Comparison of ENCODE assay signal across 10 mouse cellular contexts in genomic region chr8:12395071-12396031, GRCm38 (mm10). TPM values are rescaled to one million over a fixed set of nuclear protein-coding genes. Genes with fewer than 3 reads are reported as not detected.
DNase-seq lines count a peak whose midpoint lies in the region; ATAC-seq and TF ChIP-seq lines count a peak whose summit lies in the region.
"Had no signal": no experiment of that assay in that cellular context is flagged by ENCODE, and none has a peak within 500 bp of the region (broad histone marks: within the 10 kb centered on the region; RNA-seq: fewer than 3 reads in every experiment).

Gene Sox1, plus strand, starts transcription at chr8:12395295.

- H3K4me3 ChIP-seq in ES-Bruce4 (ENCODE audit: low read depth, low read length): peak within 1 kb of the TSS; percentile 77
- peak within 1 kb of the TSS; percentile 39 for H3K4me3 ChIP-seq in embryonic facial prominence, embryonic 14.5 days (ENCODE audit: low read depth, low read length)
- peak within 1 kb of the TSS; percentile 41 for H3K4me3 ChIP-seq in intestine, embryonic 16.5 days (ENCODE audit: low read length)
- H3K4me3 ChIP-seq in liver, embryonic 15.5 days (replicated peaks): peak within 1 kb of the TSS; percentile 23; the same call in 1 of the 2 replicates
- H3K4me3 ChIP-seq in small intestine, adult 2 months (ENCODE audit: low read depth, low read length): peak within 1 kb of the TSS; percentile 29; the same call in 1 of the 2 replicates
- H3K4me3 ChIP-seq: erythroblast, embryonic 14.5 days had no signal

- ATAC-seq in embryonic facial prominence, embryonic 14.5 days (ENCODE audit: low read depth): peak; percentile 82
- peak; percentile 51 for ATAC-seq in intestine, embryonic 16.5 days
- no peak for ATAC-seq in liver, embryonic 15.5 days (ENCODE audit: insufficient read depth)

- 0% methylated on average over 48 of the region's 89 CpGs for WGBS in embryonic facial prominence, embryonic 14.5 days
- under 1% methylated on average over 75 of the region's 89 CpGs for WGBS in intestine, embryonic 16.5 days
- under 1% methylated on average over 88 of the region's 89 CpGs for WGBS in liver, embryonic 15.5 days (ENCODE audit: insufficient replicate concordance)
- WGBS in small intestine, adult 2 months: 1% methylated on average over 85 of the region's 89 CpGs

- peak within 1 kb of the TSS; percentile 89 for H3K9ac ChIP-seq in ES-Bruce4 (ENCODE audit: low read depth, poor library complexity, severe bottlenecking)
- H3K9ac ChIP-seq in embryonic facial prominence, embryonic 14.5 days (ENCODE audit: low read depth, low read length): no peak within 1 kb of the TSS
- no peak within 1 kb of the TSS for H3K9ac ChIP-seq in intestine, embryonic 16.5 days (ENCODE audit: low read depth, low read length)
- no peak within 1 kb of the TSS for H3K9ac ChIP-seq in liver, embryonic 15.5 days

- TF ChIP-seq POLR2A in ES-Bruce4 (IDR thresholded peaks at IDR 0.05; ENCODE audit: insufficient read depth, low read length): no peak
- no peak for TF ChIP-seq POLR2A in small intestine, adult 2 months (IDR thresholded peaks at IDR 0.05; ENCODE audit: low read depth, low read length)

- H3K9me3 ChIP-seq in ES-Bruce4 (replicated peaks; ENCODE audit: control insufficient read depth, insufficient read depth, low read length, poor library complexity, severe bottlenecking): no peaks in the 10 kb centered on the region
- H3K9me3 ChIP-seq in embryonic facial prominence, embryonic 14.5 days (ENCODE audit: control insufficient read depth, low read length): no peaks in the 10 kb centered on the region
- H3K9me3 ChIP-seq in intestine, embryonic 16.5 days (ENCODE audit: control insufficient read depth, low read length): no peaks in the 10 kb centered on the region
- H3K9me3 ChIP-seq in liver, embryonic 15.5 days (replicated peaks): no peaks in the 10 kb centered on the region

- H3K4me1 ChIP-seq in ES-Bruce4 (ENCODE audit: control insufficient read depth, insufficient read depth, low read length): no peaks in the 10 kb centered on the region
- no peaks in the 10 kb centered on the region for H3K4me1 ChIP-seq in embryonic facial prominence, embryonic 14.5 days (ENCODE audit: control insufficient read depth, insufficient read depth, low read length)
- peaks cover 14% of the 10 kb centered on the region for H3K4me1 ChIP-seq in intestine, embryonic 16.5 days (ENCODE audit: control insufficient read depth, insufficient read depth, low read length)
- H3K4me1 ChIP-seq in liver, embryonic 15.5 days (replicated peaks): no peaks in the 10 kb centered on the region; the same call in 1 of the 2 replicates
- H3K4me1 ChIP-seq in small intestine, adult 2 months (ENCODE audit: control insufficient read depth, insufficient read depth, insufficient read length, low read length): peaks cover 2% of the 10 kb centered on the region; the same call in 1 of the 2 replicates

- no peaks in the 10 kb centered on the region for H3K36me3 ChIP-seq in ES-Bruce4 (ENCODE audit: control insufficient read depth, insufficient read depth, low read length, poor library complexity, severe bottlenecking)
- no peaks in the 10 kb centered on the region for H3K36me3 ChIP-seq in embryonic facial prominence, embryonic 14.5 days (ENCODE audit: control insufficient read depth, insufficient read depth, low read length)
- no peaks in the 10 kb centered on the region for H3K36me3 ChIP-seq in intestine, embryonic 16.5 days (ENCODE audit: control insufficient read depth, insufficient read depth, low read length)
- no peaks in the 10 kb centered on the region for H3K36me3 ChIP-seq in liver, embryonic 15.5 days (replicated peaks)
- H3K36me3 ChIP-seq in small intestine, adult 2 months (ENCODE audit: control insufficient read depth, insufficient read depth, low read length): no peaks in the 10 kb centered on the region

- no peak for TF ChIP-seq EP300 in ES-Bruce4 (IDR thresholded peaks at IDR 0.05; ENCODE audit: insufficient read depth, low read depth, low read length)

- no peak for TF ChIP-seq CTCF in ES-Bruce4 (IDR thresholded peaks at IDR 0.05; ENCODE audit: low read depth, low read length)
- TF ChIP-seq CTCF in small intestine, adult 2 months (IDR thresholded peaks at IDR 0.05; ENCODE audit: extremely low read depth, insufficient read length, insufficient replicate concordance, low read depth, low read length): no peak

- H3K4me2 ChIP-seq in embryonic facial prominence, embryonic 14.5 days (ENCODE audit: low read depth, low read length): peak within 1 kb of the TSS; percentile 67
- H3K4me2 ChIP-seq in intestine, embryonic 16.5 days (ENCODE audit: low read depth, low read length): peak within 1 kb of the TSS; percentile 52
- H3K4me2 ChIP-seq in liver, embryonic 15.5 days: peak within 1 kb of the TSS; percentile 38

- peak; percentile 24 for DNase-seq in cerebellum, adult 11 months
- DNase-seq in cerebellum, adult 8-10 months: no peak
- peak; percentile 67 for DNase-seq in embryonic facial prominence, embryonic 14.5 days (ENCODE audit: low spot score)
- DNase-seq in c-Kit-positive CD71-positive TER-119-positive erythroid progenitor cells, embryonic 14.5 days (ENCODE audit: low spot score): no peak

- peaks cover 60% of the 10 kb centered on the region for H3K27me3 ChIP-seq in ES-Bruce4 (ENCODE audit: control insufficient read depth, insufficient read depth, low read length, poor library complexity, severe bottlenecking)
- peaks cover 99% of the 10 kb centered on the region for H3K27me3 ChIP-seq in embryonic facial prominence, embryonic 14.5 days (replicated peaks; ENCODE audit: control insufficient read depth, insufficient read depth, low read length)
- peaks cover 85% of the 10 kb centered on the region for H3K27me3 ChIP-seq in intestine, embryonic 16.5 days (replicated peaks; ENCODE audit: control insufficient read depth, insufficient read depth, low read length)
- peaks cover 99% of the 10 kb centered on the region for H3K27me3 ChIP-seq in liver, embryonic 15.5 days
- peaks cover 88% of the 10 kb centered on the region for H3K27me3 ChIP-seq in small intestine, adult 2 months (ENCODE audit: control insufficient read depth, insufficient read depth, low read length)

- peak within 1 kb of the TSS; percentile 3; the same call in 1 of the 2 replicates for H3K27ac ChIP-seq in ES-Bruce4 (ENCODE audit: insufficient read depth, low read length)
- no peak within 1 kb of the TSS for H3K27ac ChIP-seq in embryonic facial prominence, embryonic 14.5 days (replicated peaks; ENCODE audit: low read depth, low read length)
- H3K27ac ChIP-seq in intestine, embryonic 16.5 days (ENCODE audit: low read length): no peak within 1 kb of the TSS
- H3K27ac ChIP-seq in liver, embryonic 15.5 days (replicated peaks): no peak within 1 kb of the TSS
- H3K27ac ChIP-seq in small intestine, adult 2 months (ENCODE audit: insufficient read depth, low read depth, low read length): no peak within 1 kb of the TSS

RNA-seq across cellular contexts. Expression of gene Sox1, which starts in this region (rescaled TPM):
- 0.37 and 0.50 TPM in 2 replicates for polyA plus RNA-seq in ES-Bruce4 (2011; ENCODE audit: insufficient read depth, insufficient read length, low read depth, missing spikeins)
- polyA plus RNA-seq in embryonic facial prominence, embryonic 14.5 days (2014; fragmentation: Nextera tagmentation; extraction: Ambion mirVana): not detected in 2 replicates
- not detected in 2 replicates for polyA plus RNA-seq in intestine, embryonic 16.5 days (2015; fragmentation: Nextera tagmentation; extraction: Ambion mirVana)
- polyA plus RNA-seq in liver, embryonic 15.5 days (2015; fragmentation: Nextera tagmentation; extraction: Ambion mirVana): not detected in 2 replicates
- not detected in 2 replicates for polyA plus RNA-seq in small intestine, adult 2 months (2012; rRNA removed)
- polyA plus RNA-seq: C2C12 had no signal

Comparison
In these comparisons a context has a peak if more than half of its experiments do, and no peak if none do; other contexts are left out.
1. Peak in DNase-seq, ATAC-seq, H3K4me3 ChIP-seq and H3K4me2 ChIP-seq in embryonic facial prominence, embryonic 14.5 days; RNA of the gene not detected or under 1 TPM.
2. Peak in ATAC-seq, H3K4me3 ChIP-seq and H3K4me2 ChIP-seq in intestine, embryonic 16.5 days; RNA of the gene not detected or under 1 TPM.
3. H3K4me3 ChIP-seq: peak in every context shown above with its lines; median percentile 77 in ES-Bruce4; 41 in intestine, embryonic 16.5 days; 39 in embryonic facial prominence, embryonic 14.5 days; 29 in small intestine, adult 2 months; 23 in liver, embryonic 15.5 days.